Mouse (Mus musculus) forelimb bud, embryonic 11.5 days (tissue): ENCODE data around the gene Zfp362.
A peak's percentile ranks its signal among the peaks of the same experiment; 100 is the strongest.

Experiments used
- DNase-seq: peaks from one replicate; pipeline ENCODE4 v3.0.0-alpha.2; 2012; ENCODE audit warnings: low read depth, low spot score

Zfp362 gene

DNA sequence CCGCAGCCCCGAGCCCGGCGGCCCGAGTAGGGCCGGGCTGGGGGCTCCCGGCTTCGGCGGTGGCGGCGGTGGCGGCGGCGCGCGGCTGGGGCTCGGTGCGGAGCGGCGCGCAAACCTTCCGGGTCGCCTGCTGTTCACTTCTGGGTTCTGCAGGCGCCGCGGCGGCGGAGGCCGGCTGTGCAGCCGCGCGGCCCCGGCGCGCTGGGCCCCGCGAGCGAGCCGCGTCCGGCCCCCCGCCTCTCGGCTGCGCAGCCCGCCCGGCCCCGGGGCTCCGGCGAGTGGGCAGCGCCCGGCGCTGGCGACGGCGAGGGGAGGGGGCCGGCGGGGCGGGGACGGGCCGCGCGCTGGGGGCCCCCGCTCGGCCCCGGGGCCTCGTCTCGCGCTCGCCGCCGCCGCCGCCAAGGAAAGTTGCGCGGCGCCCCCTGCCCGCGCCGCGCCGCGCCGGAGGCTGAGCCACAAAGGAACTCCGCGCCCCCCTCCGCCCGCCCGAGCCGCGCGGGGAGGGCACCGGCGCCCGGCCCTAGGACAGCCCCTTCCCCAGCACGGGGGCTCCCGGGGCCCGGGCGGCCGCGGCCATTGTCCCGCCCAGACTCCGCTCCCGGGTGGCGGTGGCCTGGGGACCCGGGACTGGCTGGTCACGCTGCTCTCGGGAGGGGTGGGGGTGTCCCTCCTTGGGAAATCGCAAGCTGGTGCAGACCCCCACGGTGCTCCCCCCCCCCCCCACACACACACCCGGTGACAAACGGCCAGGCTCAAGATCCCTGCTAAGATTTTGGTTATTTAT, at the start of gene Zfp362:
Zfp362 (minus strand) TSS at position 3 of the 784 bp plus-strand sequence.
- no peak for DNase-seq

DNA sequence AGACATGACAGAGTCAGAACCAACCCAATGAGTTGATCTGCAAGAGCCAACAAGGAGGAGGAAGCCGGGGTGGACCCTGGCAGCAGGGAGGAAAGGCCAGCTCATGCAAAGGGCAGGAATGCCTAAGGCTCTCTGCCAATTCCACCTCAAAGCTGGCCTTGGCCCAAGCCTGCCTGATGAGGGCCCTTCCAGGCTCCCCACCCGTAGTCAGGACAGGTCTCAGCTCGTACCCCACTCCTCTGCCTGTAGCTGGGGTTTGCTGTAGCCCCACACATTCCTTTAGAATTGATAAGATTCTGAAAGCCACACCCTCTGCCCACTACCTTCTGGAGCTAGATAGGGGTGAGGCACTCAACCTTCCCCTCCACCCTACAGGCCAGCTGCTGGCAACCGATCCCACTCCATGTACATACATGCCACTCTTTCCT, 49.8 kb upstream of the Zfp362 start:
- DNase-seq = no peak

DNA sequence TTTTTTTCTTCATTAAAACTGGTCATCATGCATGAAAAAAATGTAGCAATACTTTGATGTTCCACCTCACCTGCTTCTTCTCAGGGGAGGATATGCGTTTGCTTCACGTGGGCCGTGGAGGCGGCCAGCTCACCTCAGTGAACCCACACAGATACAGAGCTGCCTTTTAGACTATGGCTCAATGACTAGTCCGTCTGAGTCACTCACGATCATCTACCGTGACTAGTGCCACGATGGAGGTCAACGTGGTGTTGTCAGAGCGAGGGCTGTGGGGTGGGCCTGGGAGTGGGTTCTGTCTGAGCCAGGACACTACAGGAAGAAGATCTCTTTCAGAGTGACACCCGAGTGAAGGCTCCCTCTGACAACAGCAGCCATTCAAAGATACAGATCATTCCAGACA, 47.3 kb upstream of the Zfp362 start:
- no peak for DNase-seq

DNA sequence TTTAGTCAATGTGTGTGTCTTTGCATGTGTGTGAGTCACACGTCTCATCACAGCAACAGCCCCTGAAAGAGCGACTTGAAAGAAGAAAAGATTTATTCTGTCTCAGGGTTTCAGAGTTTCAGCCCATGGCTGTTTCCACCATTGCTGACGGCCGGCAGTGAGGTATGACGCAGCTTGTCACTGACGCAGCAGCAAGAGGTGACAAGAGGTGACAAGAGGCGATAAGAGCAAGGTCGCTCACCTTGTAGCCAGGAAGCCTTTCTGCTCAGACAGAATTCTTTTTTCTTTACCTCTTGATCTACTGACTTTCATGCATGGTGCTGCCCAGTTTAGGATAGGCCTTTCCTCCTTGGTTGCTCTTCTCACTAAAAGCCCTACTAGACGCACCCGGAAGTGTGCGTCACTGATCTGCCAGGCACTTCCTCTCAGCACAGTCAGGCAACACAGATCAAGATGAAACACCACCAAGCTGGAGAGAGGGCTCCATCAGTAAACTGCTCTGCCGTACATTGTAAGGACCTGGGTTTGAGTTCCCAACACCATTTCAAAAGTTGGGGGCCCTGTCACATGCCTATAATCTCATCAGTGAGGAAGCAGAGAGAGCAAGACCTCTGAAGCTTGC, 46.5 kb upstream of the Zfp362 start:
- no peak for DNase-seq

DNA sequence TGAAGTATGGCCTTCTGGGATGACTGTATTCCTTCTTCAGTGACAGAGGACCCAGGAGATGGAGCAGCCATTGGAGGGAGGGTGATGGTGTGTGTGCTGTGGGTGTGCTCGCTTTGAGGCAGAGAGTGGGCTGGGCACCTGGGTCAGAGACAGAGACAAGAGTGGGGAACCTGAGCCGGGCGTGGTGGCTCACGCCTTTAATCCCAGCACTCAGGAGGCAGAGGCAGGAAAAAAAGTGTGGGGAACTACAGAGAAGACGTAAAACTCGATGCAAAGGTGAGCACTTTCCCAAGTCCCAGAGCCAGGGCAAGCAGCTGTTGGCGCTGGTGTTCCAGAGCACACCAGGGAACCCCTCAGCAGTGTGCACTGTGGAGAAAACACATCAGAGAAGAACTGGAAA, 43.8 kb upstream of the Zfp362 start:
- DNase-seq = no peak

DNA sequence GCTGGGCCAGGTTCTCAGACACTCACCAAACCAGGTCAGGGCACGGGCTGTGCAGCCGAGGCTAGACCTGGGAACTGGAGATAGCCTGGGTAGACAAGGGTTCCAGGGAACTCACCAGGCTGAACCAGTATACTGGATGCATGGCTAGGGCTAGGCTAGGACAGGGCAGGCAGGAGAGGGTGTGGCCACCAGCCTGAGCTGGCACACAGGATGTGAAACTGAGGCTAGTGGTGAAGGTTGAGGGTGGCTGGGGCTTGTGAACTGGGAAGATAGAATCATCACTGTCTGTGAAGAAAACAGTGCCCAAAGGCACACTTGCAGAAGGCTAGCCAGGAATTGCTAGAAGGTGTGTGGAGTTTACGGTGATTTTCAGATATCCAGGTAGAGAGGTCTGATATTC, 43.1 kb upstream of the Zfp362 start:
- no peak for DNase-seq

DNA sequence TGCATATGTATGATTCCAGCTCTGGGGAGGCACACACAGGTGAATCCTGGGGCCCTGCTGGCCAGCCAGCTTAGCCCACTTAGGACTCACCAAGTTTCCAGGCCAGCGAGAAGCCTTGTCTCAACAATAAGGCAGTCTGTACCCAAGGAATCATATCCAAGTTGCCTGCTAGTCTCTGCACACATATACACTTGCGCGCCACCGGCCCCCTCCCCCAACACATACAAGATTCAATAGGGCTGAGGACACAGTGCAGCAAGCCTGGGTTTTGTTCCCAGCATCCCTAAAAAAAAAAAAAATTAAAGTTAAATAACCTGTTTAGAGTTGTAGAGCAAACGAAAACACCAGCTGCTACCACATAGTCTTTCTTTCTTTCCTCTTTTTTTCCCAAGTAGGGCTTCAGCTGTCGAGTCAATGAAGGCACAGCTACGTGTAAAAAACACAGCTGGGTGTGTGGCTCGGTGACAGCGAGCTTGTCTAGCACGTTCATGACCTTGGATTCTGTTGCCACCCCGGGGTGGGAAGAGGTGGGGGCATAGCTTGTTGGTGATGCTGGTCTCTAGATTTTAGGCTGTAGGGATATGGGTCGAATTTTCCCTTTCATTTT, 39.6 kb upstream of the Zfp362 start:
- DNase-seq = no peak

DNA sequence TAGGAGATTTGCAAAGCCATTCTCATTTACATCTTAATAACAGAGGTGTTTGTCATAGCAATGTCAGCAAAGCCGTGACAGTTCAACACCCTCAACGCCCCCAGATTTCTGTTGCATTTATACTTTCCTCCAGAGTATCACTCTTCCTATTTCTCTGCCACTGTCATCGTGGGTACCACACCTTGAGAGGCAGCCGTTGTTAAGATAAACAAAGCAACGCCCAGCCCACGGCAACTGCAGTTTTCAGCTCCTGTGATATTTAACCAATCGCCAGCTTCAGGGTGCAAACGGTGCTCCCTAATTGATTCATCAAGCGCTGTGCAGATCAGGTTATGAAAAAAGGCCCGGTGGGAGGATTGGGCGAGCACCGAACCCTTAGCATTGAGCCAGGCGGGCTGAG, 38.7 kb upstream of the Zfp362 start:
- no peak for DNase-seq

DNA sequence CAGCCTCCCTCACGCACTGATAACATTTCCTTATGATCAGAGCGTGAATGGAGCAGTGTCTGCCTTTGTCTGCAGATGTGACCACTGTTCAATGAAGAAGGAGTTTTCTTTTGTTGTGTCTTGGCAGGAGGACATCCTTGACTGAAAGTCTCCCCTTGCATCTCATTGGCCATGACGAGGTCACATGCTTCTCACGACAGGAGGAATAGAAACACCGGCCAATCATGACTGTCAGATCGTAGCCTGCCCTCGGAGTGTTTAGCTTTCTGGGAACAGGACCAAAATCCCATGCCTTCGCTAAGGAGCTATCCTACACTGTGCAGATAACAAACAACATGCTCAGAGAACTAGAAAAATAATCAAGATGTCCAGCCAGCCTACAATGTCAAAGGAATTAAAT, 35.4 kb upstream of the Zfp362 start:
- DNase-seq = no peak

DNA sequence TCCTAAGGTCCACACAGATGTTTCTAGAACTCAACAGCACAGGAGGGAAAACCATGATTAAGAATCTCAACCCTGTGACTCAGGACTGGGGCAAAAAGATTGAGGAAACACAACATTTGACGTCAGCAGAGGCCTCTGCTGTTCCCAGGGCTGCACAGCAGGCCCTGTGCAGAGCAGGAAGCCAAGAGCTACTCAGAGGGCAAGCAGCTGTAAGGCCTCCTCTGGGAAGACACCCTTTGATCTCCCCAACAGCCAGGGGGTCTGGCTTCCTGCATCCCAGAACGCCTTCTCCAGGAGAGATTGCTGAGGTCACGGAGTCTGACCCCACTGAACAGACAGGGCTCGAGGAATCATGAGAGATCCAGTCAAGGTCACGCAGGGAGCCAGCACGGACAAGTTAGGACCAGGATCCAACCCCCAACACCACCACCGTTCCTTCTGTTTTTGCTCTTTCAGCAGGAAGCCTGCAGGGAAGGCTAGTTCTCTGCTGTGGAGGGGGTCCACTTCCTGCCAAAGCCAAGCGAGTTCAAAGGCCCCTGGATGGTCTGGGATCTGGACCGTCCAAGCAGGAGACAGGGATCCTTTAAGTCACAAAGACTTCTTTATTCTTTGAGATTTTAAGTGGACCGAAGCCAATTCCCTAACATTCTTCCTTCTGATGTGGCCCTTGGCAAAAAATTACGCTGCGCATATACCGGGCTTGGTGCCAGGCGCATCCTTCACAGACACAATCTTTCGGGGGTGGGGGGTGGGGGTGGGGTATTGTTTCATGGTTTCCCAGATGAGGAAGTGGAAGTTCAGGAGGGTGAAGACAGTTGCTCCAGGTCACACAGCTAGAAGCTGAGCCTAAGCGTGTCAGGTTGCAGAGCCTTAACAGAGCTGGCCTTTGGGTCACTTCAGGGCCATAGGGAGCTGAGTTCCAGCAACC, 34.2 kb upstream of the Zfp362 start:
- DNase-seq = peak; percentile 36

DNA sequence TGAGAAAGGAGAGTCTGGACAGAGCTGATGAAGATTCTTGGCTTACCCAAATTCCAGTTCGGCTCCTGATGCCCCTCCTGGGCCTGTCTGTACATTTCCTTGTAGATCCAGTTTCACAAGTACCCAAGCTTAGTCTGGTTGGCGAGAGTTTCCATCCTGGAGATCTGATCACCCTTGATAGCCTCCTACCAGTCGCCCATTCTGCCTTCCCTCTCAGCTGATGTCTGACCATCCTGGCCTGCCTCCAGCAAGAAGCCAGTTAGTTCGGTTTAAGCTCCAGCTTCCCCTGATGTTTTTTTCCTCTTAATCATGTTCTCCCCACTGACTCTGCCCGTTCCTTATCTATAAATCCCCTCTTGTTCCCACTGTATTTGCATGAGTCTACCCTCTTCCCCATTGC, 32.4 kb upstream of the Zfp362 start:
- no peak for DNase-seq

DNA sequence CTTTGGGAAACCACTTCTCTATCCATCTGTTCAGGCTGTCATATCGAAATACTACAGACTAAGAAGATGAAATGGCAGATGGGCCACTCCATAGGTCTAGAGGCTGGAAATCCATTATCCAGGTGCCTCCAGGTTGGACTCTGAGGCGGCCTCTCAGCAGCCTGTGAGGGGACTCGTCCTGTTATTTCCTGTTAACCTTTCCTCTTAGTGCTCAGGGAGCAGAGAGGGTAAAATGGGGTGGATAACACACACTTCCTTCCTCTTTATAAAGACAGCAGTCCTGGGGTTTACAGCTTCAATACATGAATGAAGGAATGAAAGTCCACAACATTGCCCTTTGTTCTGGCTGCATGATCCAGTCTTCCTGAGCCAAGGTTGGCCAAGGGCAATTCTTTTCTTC, 18.3 kb upstream of the Zfp362 start:
- DNase-seq = no peak

DNA sequence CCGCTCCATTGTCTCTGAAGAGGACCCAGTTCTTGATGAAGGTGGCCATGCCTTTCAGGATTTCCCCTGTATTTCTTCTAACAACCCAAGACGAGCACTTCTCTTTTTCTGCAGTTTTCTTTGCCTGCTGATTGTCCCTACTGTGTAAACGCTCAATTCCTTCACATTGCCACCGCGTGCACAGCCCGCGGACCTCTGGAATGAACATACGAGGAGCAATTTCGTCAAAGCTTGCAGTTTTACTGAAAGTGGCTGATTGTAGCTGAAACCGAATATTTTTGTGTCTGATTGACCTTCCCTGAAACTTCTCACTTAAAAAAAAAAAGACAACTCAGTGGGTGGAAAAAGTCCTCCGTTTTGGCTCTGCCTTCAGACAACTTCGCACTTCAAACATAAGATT, 14.7 kb upstream of the Zfp362 start:
- no peak for DNase-seq

DNA sequence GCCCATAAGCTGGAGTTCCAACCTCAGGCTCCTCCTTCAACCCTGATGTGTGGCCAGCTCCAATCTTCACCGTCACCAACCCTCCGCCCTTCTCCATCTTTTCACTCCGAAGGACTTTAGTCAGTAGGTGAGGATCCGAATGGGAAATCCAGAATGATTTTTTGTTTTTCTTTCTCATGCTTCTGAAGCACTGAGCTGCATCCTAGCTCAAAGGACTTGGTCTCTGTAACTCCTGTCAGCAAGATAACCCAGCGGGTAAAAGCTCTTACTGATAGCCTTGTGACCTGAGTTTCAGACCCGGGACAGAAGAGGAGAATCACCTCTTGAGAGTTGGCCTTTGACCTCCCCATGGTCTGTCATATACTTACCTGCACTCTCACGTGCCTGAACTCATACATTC, 11.2 kb upstream of the Zfp362 start:
- no peak for DNase-seq

DNA sequence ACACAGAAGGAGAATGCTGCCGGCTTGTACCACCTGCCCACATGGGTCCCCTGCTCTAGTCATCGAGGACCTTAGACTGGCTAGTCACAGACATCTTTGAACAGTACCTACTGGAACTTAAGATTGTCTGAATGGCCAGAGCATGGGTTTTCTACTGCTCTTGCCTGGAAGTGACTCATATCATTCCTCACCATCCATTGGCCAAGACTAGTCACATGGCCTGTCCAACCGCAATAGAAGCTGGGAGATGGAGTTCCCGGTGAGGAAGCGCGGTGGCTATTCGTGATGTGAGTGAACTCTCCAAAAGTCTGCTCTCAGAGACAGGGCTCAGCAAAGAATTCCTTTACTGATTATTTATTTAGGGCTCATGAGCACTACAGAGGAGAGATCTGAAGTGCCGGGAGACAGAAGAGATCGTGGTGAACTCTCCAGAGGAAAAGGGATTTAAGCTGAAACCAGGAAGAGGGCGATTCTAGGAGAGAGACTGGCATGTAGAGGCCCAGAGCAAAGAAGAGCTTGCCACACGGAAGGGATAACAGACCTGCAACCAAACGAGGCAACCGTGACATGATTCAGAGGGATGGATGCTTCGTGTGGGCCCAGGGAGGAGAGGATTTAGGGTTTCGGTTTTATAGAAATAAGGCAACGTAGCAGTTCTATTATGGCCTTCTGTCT, 5.7 kb upstream of the Zfp362 start:
- peak; percentile 89 for DNase-seq

DNA sequence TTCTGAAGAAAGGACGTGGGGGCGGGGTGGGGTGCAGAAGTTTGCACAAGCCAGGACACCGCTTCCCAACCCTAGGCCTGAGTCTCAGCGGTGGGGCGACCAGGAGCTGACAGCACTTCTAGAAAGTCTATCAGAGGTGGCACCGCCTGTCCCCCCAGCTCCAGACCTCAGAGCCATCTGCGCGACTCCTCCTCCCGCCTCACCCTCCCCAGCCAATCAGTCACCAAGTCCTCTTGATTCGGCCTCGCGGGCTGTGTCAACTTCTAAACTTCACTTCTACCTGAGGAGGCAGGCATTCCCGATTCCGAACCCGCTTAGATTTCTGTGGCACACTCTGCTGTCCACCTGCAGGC, 958 bp upstream of the Zfp362 start:
- DNase-seq = peak; percentile 71

DNA sequence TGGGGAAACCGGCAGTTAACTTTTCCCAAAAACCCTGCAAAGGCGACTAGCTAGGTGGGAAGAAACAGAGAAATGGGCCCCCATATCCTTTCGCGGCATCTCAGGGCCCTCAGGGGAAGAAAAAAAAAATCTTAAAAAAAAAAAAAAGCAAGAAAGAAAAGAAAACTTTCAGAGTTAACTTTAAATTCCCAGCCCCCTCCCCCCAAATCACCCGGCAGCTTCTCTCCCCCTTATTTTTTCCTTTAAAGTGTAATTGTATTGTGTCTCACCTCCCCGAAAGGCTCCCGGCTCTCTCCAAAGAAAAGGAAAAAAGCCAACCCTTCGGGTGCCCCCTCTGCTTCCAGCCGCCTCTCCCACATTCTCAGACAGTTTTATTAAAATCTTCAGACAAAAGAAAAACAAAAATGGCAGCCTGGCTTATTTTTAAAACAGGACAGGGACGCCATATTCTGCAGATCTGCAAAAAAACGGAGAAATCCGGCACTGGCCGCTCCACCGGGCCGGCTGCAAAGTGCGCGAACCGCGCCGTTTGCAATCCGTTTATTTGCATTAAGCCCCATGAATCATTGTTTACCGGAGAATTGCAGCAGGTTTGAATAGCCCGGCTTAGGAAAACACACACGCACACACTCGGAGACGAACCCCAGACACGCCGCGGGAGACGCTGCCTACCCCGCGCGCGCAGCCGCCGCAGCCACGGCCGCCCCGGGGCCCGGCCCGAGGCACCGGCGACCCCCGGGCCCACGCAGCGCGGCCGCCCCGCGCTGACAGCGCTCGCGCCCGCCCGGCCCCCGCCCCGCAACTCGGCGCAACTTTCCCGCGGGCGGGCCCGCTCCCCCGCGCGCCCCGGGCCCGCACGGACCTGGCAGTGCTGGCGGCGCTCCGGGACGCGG, 449 bp downstream of the Zfp362 start:
- DNase-seq = peak; percentile 34

DNA sequence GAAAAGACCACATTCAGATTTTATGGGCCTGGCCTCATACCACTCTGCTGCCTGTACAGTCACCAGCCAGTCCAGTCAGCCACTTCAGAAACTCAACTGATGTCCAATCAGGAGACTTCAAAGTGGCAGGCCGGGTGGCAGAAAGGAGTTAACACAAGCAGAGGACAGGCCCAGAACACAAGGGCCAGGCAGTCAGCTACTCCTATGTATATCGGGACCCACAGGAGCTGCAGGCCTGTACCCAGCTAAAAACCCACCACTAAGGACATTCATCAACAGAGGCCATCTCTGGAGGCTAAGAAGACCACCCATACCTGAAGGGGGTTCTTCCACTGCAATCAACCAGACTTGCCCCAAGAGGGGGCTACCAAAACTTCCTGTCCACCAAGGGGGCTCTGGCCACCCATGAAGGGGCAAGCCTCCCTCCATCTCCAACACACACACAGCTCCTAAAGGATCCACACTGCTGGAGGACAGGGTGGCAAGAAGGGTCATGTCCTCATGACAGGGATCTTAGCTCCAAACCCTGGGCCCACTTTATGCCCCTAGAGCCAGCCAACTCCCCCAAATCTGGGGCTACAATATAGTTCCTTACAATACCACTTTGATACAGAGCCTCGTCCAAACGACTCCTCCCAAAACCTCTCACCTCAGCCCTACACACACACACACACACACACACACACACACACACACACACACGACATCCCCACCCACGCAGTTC, 1.3 kb downstream of the Zfp362 start:
- DNase-seq = peak; percentile 29

DNA sequence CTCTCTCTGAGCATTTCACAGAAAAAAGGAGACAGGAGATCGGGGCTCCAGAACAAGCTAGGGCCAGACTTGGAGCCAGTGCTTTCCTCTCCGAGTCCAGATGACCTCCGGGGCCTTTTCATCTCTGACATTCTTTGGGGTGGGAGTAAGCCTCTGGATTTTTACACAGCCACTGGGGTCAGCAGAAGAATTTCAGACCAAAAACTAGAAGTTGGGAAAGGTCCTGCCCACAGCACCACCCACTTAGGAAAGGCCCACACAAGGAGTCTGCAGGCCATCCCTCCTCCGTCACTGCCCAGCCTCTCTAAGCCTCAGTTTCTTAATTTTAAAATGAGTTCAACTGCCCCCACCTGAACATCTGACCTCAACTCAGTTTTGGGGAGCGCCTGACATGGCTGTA, 2.3 kb downstream of the Zfp362 start:
- DNase-seq = no peak
